Mouse (Mus musculus) cerebellum, adult 2 months (tissue): ENCODE data around the gene Fuk. TPM values are rescaled to one million over a fixed set of nuclear protein-coding genes. Genes with fewer than 3 reads are reported as not detected.

Experiments used
- DNase-seq, 2 experiments: peaks; one replicate each; pipeline ENCODE4 v3.0.0; 2021
- H3K27ac ChIP-seq: fragments of 200-500 bp; 2 replicates; pipeline ENCODE4 v1.5.1; 2012; ENCODE audit warnings: low read length, control low read depth, inconsistent platforms; ENCODE audit not compliant: insufficient read depth
- H3K27me3 ChIP-seq: fragments of 200-500 bp; 2 replicates; pipeline ENCODE4 v1.6.1; 2012; ENCODE audit warnings: inconsistent platforms, mild to moderate bottlenecking, low read length, moderate library complexity; ENCODE audit not compliant: control insufficient read depth, insufficient read depth
- H3K4me1 ChIP-seq: fragments of 200-500 bp; 2 replicates; pipeline ENCODE4 v1.6.1; 2011; ENCODE audit warnings: low read length; ENCODE audit not compliant: control insufficient read depth, insufficient read depth
- H3K4me3 ChIP-seq: fragments of 200-500 bp; replicated peaks from 2 replicates; pipeline ENCODE3; 2011; ENCODE audit warnings: mild to moderate bottlenecking, low read depth, low read length, control low read depth; ENCODE audit not compliant: insufficient read depth
- CTCF ChIP-seq: fragments of 200-500 bp; IDR thresholded peaks from 2 replicates; pipeline ENCODE4 v1.5.1; 2011; ENCODE audit warnings: low read depth, mild to moderate bottlenecking, control low read depth, low read length, moderate library complexity, borderline replicate concordance; ENCODE audit not compliant: insufficient read depth
- POLR2A ChIP-seq: fragments of 200-500 bp; IDR thresholded peaks from 2 replicates; pipeline ENCODE4 v1.6.1; 2011; ENCODE audit warnings: low read length, control low read depth, borderline replicate concordance; ENCODE audit not compliant: insufficient read depth
- WGBS: fragments of 180-500 bp; shearing (Covaris S2); methylation state at CpG from one replicate; pipeline ENCODE4 v1.1.7; 2018; 5-methylcytosine and 5-hydroxymethylcytosine counted together
- polyA plus RNA-seq: library from polyadenylated mRNA; depleted of rRNA; stranded (reverse); fragments of >200 nt; gene quantifications from 2 replicates; pipeline ENCODE4 v1.2.3, GENCODE M21; 2012

Fuk gene
- polyA plus RNA-seq, 1 experiment, result 27.1 TPM

DNA sequence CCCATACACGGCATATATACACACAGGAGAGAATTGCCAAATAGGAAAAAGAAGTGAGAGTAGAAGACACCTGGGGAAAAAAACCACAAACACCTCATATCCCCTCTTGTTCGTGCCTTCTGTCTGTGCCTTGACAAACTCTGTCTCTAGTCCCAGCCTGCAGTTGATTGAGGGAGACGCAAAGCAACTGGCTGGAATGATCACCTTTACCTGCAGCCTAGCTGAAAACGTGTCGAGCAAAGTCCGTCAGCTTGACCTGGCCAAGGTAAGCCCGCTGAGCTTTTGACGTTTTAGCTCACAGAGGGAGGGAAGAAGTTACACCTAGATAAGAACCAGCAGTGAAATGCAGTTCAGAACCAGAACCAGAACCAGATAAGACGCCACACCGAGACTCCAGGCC is 51.1 kb downstream of the Fuk start:
- 95% methylated on average over 10 of the region's 10 CpGs for WGBS
- Histone ChIP-seq H3K4me1 (no peaks in the 10 kb centered on the region), H3K27ac (no peak overlapping the region), H3K27me3 (no peaks in the 10 kb centered on the region), H3K4me3 (no peak overlapping the region)
- TF ChIP-seq POLR2A, result no peak
- no peak for TF ChIP-seq CTCF
- DNase-seq, result no peak

DNA sequence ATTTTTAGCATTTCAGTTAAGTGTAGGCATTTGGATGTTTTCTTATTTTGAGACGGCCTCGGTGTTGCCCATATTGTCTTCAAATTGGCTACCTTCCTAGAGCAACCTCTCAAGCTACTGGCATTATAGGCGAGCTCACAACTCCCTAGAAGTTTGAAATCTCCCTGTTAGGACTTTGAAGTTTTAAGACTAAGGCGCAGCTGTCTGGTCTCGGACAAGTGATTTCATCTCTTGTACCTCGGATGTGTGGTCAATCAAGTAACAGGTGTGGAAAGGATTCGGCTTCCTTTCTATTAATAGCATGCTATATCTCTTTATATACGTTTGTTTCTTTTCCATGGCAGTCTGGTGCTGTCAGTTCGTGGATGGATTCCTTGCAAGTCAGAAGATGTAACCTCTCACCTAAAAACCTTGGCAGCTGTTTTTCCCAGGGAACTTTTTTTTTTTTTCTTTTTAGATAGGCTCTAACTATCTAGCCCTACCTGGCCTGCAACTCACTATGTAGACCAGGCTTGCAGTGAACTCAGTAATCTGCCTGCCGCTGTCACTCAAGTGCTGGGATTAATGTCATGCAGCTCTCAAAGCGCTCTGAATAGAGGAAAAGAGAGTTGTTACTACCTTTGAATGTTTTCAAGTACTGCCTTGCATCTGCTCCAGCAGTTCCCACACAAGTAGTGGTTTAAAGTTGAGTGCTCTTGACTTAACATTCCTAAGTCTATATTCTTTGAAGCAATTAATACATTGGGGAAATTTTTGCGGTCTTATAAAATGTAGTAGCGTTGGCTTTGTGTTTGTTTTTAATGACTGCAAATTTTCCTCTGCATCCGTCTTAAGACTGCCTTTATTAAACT is 54.4 kb downstream of the Fuk start:
- Histone ChIP-seq H3K27ac (no peak overlapping the region), H3K27me3 (no peaks in the 10 kb centered on the region), H3K4me3 (peak overlapping the region; percentile 8), H3K4me1 (peaks cover 3% of the 10 kb centered on the region; the same call in 1 of the 2 replicates)
- peak in 1 of 2 experiments; percentile 6 for DNase-seq
- TF ChIP-seq POLR2A, result no peak
- WGBS, result 55% methylated on average over 14 of the region's 14 CpGs

DNA sequence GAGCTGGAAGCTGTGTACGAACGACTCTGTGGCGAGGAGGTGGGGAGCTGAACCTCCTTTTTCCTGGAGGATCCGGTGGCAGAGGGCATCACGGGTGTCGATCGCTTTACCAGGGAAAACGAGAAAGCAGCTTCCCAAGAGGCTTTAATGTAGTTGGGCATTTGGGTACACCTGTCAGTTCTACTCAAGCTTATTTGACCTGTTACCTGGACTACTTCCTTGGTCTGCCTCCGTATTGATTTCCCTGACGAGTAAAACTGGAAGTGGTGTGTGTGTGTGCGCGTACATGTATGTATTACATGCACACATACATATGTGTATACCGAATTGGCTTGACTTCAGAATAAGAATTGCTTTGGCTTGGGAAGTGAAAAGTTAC is 55.1 kb downstream of the Fuk start:
- no peak for TF ChIP-seq POLR2A
- no peak; the same call in 1 of the 2 replicates for TF ChIP-seq CTCF
- Histone ChIP-seq H3K4me1 (peaks cover 3% of the 10 kb centered on the region; the same call in 1 of the 2 replicates), H3K27me3 (no peaks in the 10 kb centered on the region), H3K4me3 (peak overlapping the region; percentile 98), H3K27ac (peak overlapping the region; percentile 92)
- WGBS, result under 1% methylated on average over 13 of the region's 13 CpGs
- no peak for DNase-seq

DNA sequence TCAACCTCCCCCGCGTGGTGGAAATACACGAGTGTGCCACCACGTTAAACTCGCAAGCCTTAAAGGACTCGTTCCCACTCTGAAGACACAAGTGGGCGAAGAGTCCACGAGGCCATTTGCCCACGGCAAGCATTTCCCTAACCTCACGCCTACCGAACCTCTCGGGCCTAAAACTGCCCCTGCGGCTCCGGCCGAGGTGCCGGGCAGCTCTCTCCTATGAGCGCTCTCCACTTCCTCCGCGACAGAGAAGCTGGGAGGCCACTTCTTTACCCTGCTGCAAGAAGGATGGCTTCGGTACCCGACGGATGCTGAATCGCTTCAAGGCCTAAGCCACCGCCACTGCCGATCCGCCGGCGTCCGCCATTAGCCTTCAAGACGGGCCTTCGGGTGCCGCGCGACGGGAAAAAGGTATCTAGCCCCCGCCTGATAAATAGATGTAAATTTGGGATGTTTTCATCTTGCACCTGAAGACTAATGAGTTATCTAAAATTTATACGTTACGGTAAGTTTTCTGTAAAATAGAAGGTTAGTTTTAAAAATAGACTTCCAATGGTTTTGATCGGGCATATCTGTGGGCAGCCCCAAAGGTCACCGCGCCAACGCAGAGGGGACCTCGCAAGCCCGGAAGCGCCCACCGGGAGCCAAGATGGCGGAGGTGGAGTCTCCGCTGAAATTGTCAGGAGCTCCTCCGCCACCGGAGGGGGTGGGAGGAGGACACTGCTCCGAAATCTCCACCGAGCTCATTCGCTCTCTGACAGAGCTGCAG is 55.7 kb downstream of the Fuk start, which contains the start of the genes Cog4 and Sf3b3:
Gene Cog4, plus strand, starts transcription at position 196 of the 766 bp plus-strand sequence.
Gene Sf3b3, minus strand, starts transcription at position 383 of the 766 bp plus-strand sequence.
- H3K27me3 ChIP-seq, result no peaks in the 10 kb centered on the region
- peaks cover 3% of the 10 kb centered on the region; the same call in 1 of the 2 replicates for H3K4me1 ChIP-seq
- under 1% methylated on average over 53 of the region's 53 CpGs for WGBS
- DNase-seq, result peak; percentile 89 to 90
- TF ChIP-seq POLR2A (peak; percentile 91), CTCF (0 out of 2 replicates have a peak, but pooled peaks have one; percentile 15)
- H3K27ac ChIP-seq, result peak within 1 kb of the TSS; percentile 92
- H3K4me3 ChIP-seq, result peak within 1 kb of the TSS; percentile 98

DNA sequence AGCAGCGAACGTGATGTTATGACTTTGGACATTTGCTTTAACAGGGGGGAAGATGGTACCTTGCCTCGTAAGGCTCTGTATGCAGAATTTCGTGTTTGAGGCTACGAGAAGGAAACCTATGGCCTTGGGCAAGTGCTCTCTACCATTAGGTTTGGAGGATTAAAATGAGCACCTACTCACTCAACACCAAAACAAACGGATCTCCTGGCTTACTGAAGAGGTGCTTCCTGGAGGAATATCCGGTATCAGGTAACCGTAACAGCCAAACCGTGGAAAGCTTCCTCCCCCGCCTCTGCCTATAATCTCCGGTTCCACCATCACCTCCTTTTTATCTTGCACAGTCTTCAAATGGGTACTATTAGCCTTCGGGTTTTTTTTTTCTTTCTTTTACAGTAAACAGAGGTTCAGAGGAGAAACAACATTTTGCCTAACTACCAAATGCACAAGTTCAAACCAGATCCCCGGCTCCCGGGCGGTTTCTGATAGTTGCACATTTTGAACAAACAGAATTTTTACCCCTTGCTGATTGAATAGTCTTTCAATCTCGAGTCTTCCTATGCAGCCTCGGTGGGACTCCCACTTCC is 56.4 kb downstream of the Fuk start:
- peaks cover 3% of the 10 kb centered on the region; the same call in 1 of the 2 replicates for H3K4me1 ChIP-seq
- no peaks in the 10 kb centered on the region for H3K27me3 ChIP-seq
- H3K27ac ChIP-seq, result 0 out of 2 replicates have a peak overlapping the region, but pooled peaks have one; percentile 92
- no peak for DNase-seq
- 3% methylated on average over 17 of the region's 17 CpGs for WGBS
- peak overlapping the region; percentile 98 for H3K4me3 ChIP-seq
- TF ChIP-seq POLR2A, result no peak
- no peak for TF ChIP-seq CTCF

DNA sequence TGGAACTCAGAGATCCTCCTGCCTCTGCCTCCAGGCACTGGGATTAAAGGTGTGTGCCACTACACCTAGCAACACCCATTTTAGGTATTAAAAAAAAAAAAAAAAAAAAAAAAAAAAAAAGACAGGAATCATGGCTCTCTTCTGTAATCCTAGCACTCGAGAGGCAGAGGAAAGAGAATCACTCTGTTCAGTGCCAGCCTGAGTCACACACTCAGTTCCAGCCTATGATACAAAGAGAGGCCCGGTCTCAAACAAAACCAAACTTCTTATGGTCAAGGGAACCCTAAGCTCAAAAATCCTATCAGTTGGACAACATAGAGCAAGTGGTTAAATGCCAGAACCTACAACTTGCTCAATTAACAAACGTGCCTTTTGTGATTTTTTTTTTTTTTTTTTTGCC is 57.3 kb downstream of the Fuk start:
- Histone ChIP-seq H3K4me3 (no peak overlapping the region), H3K27me3 (no peaks in the 10 kb centered on the region), H3K4me1 (peaks cover 3% of the 10 kb centered on the region; the same call in 1 of the 2 replicates), H3K27ac (no peak overlapping the region)
- no peak for TF ChIP-seq CTCF
- no peak for TF ChIP-seq POLR2A
- no peak for DNase-seq
- 64% methylated on average over 3 of the region's 3 CpGs for WGBS

DNA sequence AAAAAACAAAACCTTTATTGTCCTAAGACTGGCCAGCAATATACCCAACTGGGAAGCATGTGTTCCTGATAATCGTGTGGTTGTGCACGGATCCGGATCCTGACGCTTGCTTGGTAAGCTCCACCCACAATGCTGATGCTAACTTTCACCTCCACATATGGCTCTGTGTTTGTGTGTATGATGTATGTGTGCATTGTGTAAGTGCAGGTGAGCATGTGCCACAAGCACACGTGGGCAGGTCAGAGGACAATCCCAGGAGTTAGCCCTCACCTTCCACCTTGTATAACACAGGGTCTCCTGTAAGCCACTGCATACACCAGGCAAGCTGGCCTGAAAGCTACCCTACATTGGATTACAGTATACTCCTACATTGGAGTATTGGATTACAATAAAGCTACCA is 59.1 kb downstream of the Fuk start:
- no peak for TF ChIP-seq POLR2A
- no peak for TF ChIP-seq CTCF
- Histone ChIP-seq H3K27ac (no peak overlapping the region), H3K27me3 (no peaks in the 10 kb centered on the region), H3K4me1 (peaks cover 3% of the 10 kb centered on the region; the same call in 1 of the 2 replicates), H3K4me3 (no peak overlapping the region)
- WGBS, result 63% methylated on average over 5 of the region's 5 CpGs
- DNase-seq, result no peak
